Mouse (Mus musculus) right cerebral cortex, postnatal 25 days (tissue): ENCODE data around the gene Aqp7.
"Not testable (repeated sequence)": the region's sequence is repeated elsewhere in the genome, so short reads cannot be mapped to it uniquely, and the experiment has no call there.

Experiments used
- DNase-seq: peaks from one replicate; pipeline ENCODE4 v3.0.0; 2022

Aqp7 gene

GRCm38 (mm10) chr4:41047524-41048271 is at the start of gene Aqp7:
Aqp7 (minus strand) TSS chr4:41048139.
- DNase-seq: no peak

GRCm38 (mm10) chr4:41097381-41097780 is 49.4 kb upstream of the Aqp7 start:
- no peak for DNase-seq

GRCm38 (mm10) chr4:41096794-41097193 is 48.9 kb upstream of the Aqp7 start:
- no peak for DNase-seq

GRCm38 (mm10) chr4:41096169-41096568 is 48.2 kb upstream of the Aqp7 start:
- DNase-seq: no peak

- DNase-seq: no peak
Observed at GRCm38 (mm10) chr4:41094361-41094760, 46.4 kb upstream of the Aqp7 start.

GRCm38 (mm10) chr4:41092958-41093357 is 45.0 kb upstream of the Aqp7 start:
- no peak for DNase-seq

GRCm38 (mm10) chr4:41091391-41091790 is 43.5 kb upstream of the Aqp7 start:
- no peak for DNase-seq

GRCm38 (mm10) chr4:41089705-41090104 is 41.8 kb upstream of the Aqp7 start:
- DNase-seq: no peak

- no peak for DNase-seq
Observed at GRCm38 (mm10) chr4:41089189-41089588, 41.2 kb upstream of the Aqp7 start.

GRCm38 (mm10) chr4:41087459-41088298 is 39.7 kb upstream of the Aqp7 start:
- no peak for DNase-seq

- DNase-seq: no peak
Observed at GRCm38 (mm10) chr4:41086947-41087346, 39.0 kb upstream of the Aqp7 start.

- no peak for DNase-seq
Observed at GRCm38 (mm10) chr4:41084819-41085218, 36.9 kb upstream of the Aqp7 start.

- DNase-seq: not testable (repeated sequence)
Observed at GRCm38 (mm10) chr4:41082803-41083202, 34.9 kb upstream of the Aqp7 start.

- DNase-seq: no peak
Observed at GRCm38 (mm10) chr4:41081733-41082132, 33.8 kb upstream of the Aqp7 start.

- DNase-seq: no peak
Observed at GRCm38 (mm10) chr4:41078726-41079125, 30.8 kb upstream of the Aqp7 start.

- no peak for DNase-seq
Observed at GRCm38 (mm10) chr4:41074461-41074860, 26.5 kb upstream of the Aqp7 start.

GRCm38 (mm10) chr4:41073008-41073817 is 25.3 kb upstream of the Aqp7 start:
- no peak for DNase-seq

GRCm38 (mm10) chr4:41071500-41072429 is 23.8 kb upstream of the Aqp7 start:
- DNase-seq: no peak

GRCm38 (mm10) chr4:41065196-41065595 is 17.3 kb upstream of the Aqp7 start:
- DNase-seq: no peak

GRCm38 (mm10) chr4:41063894-41064673 is 16.1 kb upstream of the Aqp7 start:
- DNase-seq: no peak

GRCm38 (mm10) chr4:41063351-41063750 is 15.4 kb upstream of the Aqp7 start:
- no peak for DNase-seq
